Mouse (Mus musculus) right cerebral cortex, postnatal 25 days (tissue): Measurements from ENCODE around the gene Brd3os.

Experiments used
- DNase-seq: peaks from one replicate; pipeline ENCODE4 v3.0.0; 2022

Brd3os gene

GRCm38 (mm10) chr2:27441767-27442707 is at the start of gene Brd3os:
TSS of gene Brd3os (plus strand) at chr2:27442324.
- peak; percentile 96 for DNase-seq

- no peak for DNase-seq
Measured at GRCm38 (mm10) chr2:27394158-27394832, 47.8 kb upstream of the Brd3os start.

DNA sequence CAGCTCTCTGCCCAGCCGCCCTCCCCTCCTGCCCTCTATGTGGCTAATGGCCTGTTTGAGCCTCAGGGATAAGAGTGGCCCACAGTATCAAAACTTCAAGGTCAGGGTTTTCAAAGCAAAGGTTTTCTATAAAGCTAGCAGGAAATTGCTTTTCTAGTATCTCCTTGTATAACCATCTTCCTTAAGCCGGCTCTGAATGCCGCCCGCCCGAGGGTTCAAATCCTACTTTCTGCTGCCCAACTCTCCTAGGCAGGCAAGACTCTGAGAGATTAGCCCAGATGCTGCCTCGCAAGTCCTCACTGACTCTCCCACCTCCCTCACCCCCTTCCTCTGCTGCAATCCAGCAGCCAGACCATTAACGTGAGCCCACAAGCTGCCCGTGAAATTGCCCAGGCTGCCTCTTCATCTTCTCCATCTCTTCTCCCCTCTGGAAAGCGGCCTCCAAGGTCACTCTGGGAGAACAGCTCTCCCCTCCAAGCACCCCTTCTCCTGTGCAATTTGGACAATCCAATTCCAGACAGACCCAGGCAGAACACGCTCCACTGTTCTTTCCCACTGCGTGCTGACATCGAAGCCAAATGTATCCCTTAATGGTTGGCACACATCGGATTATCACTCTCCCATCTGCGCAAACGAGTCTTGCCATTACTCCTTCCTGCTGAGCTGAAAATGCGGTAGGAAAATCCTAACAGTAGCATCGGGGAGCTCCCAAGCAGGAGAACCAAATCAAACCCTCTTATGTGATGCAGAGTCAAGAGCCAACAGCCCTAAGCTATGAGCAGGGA is 45.3 kb upstream of the Brd3os start:
- no peak for DNase-seq

DNA sequence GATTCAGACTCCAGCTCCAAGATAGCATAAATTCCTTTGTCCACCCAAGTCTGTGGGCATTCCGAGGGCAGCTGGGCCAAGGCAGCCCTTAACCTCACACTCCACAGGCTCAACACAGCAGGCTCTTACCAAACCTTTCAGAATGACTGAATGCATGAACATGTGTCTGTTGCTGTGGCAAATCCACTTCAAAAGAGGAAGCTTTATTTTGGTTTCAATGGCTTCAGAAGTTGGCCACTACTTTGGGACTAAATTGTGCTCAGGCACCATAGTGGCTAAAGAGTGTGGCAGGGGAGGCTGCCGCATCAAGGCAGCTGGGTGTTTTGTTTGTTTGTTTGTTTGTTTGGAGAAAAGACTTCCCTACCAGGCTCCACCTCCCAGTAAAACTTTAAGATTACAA is 42.0 kb upstream of the Brd3os start:
- DNase-seq = no peak

GRCm38 (mm10) chr2:27401544-27401943 is 40.6 kb upstream of the Brd3os start:
- no peak for DNase-seq

DNA sequence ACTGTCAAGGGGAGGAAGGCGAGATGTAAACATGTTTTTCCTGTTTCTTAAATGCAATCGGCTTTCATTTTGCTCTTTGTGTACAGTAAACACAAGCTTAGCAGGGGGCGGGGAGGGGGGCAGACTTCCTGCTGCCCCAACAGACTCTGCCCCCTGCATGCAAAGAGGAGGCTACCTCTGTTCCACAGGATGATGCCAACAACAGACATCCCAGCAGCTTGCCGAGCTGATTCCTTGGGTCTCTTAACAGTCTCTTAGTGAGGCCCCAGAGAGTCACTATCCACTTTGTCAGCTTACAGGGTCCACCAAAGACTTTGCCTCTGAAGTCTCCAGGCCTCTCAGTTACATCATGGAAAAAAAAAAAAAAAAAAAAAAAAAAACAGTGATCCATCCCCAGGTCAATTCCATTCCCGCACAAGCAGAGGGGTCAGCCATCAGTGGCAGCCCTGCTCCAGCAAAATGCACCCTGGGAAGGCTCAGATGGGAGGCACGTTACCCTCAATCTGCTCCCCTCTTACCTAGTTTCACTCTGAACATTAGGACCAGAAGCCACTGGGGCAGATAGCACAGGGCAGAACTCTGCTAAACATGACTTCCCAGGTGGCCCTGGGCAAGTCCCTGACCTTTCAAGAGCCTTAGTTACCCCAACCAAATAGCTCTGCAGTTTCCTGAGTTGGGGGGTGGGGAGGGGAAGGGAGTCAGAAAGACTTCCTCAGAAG is 37.6 kb upstream of the Brd3os start:
- no peak for DNase-seq

DNA sequence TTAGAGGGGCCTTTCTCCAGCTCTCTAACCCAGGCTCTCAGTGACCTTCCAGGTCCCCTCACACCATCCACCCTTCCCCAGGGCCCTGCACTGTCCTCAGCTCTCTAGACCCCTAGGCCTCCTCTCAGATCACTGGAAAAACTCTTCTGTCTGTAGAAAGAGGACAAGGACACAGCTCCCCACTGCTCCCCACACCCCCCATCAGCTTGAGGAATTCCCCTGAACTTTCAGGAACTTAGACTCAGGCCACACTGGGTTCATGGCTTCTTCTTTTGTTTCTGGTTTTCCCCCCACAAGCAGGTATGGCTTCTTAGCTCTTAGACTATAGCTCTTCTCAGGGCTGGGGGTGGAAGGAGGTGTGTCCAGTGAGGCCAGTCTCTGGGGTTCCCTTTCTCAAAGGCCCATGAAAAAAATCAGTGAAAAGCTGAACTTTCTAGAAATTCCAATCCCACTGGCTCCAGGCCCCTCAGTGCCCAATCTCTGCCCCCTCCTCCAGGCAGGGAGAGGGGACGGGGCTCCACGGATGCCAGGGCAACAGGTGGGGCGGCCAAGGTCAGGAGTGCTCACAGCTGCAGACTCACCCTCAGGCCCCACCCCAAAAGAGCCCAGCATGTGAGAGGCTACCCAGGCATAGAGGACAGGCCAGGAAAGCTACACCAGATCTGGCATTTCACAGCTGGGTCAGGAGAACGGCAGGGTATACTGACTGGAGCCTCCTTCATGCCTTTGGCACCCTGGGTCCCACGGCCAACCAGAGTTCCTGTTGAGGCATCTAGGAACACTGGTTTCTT is 36.8 kb upstream of the Brd3os start:
- no peak for DNase-seq

- DNase-seq = no peak
Measured at GRCm38 (mm10) chr2:27406928-27407327, 35.2 kb upstream of the Brd3os start.

DNA sequence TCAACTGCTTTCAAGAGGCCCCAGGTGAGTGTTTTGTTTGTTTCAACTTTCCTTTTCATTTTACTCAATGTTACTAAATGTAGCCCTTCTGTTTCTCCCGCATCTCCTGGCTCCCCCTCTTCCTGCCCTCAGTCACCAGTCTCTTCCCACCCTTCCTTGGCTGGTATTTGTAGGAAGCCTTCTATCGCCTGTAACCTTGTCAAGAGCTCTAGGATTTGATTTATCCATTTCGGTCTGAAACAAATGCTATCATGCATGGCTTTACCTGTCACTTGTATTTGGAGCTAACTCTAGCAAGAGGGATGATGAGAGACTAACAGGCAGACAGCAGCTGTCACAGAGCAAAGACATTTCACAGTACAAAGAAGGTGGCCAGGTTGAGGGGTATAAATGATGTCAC is 33.9 kb upstream of the Brd3os start:
- no peak for DNase-seq

DNA sequence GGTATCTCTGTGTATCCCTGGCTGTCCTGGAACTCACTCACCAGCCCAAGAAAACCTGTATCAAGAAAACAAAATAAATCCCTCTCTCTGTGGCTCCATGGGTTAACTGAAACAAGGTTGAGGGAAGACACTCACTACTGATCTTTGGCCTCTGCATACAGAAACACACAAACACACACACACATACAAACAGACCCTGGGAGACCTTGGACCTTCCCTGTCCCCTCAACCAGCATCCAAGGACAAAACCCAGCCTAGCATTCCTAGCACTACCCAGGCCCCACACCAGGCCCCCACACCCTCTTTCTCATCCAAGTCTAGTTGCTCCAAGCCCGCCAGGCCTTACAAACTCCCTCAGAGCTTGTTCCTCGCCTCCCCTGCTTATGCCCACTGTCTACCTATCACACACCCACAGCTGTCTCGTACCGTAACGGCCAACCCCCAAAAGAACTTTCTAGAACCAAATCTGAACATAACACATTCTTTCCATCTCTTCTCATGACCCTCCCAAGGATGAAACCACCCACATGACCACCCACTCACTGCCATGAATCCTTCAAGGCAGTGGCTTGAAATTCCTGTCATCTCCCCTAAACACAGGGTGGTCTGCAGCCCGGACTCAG is 31.5 kb upstream of the Brd3os start:
- no peak for DNase-seq

GRCm38 (mm10) chr2:27411688-27412174 is 30.4 kb upstream of the Brd3os start:
- no peak for DNase-seq

DNA sequence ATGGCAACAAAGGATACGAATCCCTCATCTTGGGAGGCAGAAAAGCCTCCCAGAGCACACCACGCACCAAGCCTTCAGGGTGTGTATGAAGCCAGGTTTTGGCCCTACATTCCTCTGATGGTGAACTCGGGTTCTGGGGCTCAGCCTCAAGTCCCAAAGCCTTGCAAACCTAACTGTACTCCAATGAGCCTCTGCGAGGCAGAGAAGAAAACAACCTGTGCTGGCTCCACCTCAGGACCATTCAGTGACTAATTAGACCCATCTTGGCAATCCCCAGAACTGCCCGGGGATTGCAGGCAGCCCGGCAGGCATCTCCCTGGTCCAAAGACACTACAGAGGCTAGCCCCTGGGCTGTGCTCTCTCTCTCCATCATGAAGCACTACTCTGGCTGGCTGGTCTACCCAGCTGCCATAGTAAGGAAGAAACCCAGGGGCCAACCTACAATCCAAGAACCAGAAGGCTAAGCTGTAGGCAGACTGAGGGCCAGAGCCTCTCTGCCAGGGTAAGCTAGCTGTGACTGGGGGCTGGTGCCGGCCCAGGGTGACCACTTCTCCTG is 29.8 kb upstream of the Brd3os start:
- DNase-seq = no peak

DNA sequence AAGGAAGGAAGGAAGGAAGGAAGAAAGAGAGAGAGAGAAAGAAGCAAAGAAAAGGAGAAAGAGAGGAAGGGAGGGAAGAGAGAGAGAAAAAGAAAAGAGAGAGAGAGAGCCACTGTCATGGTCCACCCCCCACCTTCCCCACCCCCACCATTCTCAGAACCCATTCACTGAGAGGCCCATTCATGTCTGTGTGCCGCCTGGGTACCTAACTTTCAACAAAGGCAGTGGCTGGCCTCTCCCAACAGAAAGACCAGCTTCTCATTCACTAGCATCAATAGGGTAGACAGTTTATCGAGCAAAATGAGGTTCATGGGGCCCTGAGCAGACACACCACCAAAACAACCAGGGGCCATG is 28.6 kb upstream of the Brd3os start:
- no peak for DNase-seq

DNA sequence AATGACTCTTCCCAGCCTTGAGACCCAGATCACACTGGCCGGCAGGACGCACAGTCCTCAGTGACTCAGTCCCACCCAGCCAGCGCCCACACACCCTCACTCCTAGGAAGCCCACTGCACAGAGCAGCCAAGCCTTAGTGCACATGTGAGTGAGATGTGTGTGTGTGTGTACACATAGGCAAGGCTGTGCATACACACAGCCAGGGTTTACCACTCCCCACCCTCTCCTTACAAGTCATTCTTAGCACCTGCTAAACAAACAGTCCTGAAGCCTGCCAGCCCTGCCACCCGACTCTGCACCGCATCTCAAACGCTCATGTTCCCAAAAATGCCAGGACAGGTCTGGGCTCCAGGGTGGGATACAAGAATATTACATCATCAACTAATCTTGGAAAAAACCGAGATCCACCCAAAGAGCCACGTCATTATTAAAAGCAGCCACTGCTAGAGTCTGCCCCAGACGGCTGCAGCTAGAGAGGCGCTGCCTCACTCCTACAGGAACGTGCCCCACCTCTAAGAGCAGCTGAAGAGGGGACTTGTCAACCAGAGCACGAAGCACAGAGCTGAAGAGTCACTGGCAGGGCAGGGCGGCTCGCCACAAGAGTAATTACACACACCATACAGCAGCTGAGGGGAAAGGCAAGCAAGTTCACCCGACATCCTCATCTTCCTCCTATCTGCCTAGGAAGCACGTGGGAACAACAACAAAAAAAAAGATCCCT is 28.0 kb upstream of the Brd3os start:
- DNase-seq = no peak

DNA sequence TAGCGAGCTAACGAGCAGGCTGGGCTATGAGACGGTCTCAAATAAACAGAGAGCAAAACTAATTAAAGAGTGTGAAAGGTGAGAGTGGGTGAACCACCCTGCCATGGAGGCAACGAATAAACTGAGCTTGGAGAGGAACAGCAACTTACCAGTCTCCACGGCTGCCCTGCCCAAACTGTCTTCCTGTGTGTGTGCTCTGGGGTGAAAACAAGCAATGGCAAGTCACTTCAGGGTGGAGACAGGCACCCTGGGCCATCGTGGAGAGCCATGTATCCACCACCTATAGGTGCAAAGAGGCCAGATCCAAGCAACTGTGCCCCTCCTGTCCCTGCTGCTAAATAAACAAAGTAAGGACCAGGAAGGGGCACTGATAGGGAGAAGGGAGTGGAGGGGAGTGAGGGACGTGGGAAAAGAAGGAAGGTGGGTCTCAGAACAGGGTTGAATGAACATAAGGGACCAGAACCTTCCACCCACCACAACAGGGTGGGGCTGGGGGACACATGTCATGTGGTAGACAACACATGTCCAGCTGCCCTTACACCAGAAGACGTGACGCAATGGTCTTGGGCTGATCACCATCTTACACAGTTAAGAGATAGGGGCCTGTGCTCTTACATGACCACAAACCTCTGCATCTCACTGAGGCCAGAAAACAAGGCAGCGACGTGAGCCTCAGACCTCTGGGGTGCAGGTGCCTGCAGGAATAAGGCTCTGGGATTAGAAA is 26.9 kb upstream of the Brd3os start:
- DNase-seq = no peak

DNA sequence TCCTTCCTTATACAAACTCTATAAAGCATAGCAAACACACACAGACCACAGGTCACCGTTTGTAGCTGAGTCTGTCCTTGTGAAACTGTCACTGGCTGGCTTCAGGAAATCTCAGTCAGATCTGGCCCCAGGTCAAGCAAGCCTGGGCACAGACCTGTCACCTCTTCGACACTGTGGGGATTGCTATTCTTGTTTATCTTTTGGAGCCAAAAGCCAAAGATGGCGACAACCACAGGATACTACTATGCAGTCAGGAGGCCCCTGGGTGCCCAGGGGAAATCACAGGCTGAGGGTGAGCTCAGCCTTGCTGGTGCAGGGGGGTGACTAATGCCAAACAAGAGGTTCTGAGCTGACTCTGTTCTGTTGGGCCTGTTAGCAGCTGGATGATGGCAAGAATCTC is 25.7 kb upstream of the Brd3os start:
- no peak for DNase-seq

DNA sequence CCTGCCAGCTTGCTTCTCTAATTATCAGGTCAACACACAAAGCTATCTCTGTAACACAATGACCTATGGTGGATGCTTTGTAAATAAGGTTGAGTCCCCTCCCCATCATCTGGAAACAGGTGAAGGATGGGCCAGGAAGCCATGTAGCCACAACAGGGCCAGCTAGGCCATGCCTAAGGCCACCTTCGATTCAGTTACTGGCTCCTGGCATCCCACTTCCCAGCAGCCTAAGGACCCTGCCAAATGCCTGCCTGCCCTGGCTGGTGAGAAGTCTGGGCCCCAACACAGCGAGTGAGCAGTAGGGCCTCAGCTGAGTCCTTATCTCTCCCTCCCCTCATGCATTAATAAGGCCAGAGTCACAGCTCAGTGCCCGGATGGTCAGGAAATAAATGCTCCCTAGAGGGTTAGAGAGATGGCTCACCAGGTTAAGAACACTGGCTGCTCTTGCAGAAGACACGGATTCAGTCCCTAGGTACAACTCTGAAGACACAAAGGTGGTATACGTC is 24.4 kb upstream of the Brd3os start:
- no peak for DNase-seq

GRCm38 (mm10) chr2:27418577-27419070 is 23.5 kb upstream of the Brd3os start:
- no peak for DNase-seq
